Mouse (Mus musculus) kidney, adult 2 months (tissue): Measurements from ENCODE around the gene Akap8. TPM values are rescaled to one million over a fixed set of nuclear protein-coding genes. Genes with fewer than 3 reads are reported as not detected.
A peak's percentile ranks its signal among the peaks of the same experiment; 100 is the strongest.

ENCODE experiments used
- DNase-seq: peaks from one replicate; pipeline ENCODE4 v3.0.0; 2021
- H3K27ac ChIP-seq: fragments of 200-500 bp; 2 replicates; pipeline ENCODE4 v1.5.1; 2012; ENCODE audit warnings: low read depth, low read length, control low read depth, inconsistent platforms; ENCODE audit not compliant: insufficient read depth
- H3K27me3 ChIP-seq: fragments of 200-500 bp; replicated peaks from 2 replicates; pipeline ENCODE4 v1.6.1; 2012; ENCODE audit warnings: mild to moderate bottlenecking, moderate library complexity, low read length, inconsistent platforms; ENCODE audit not compliant: control insufficient read depth, insufficient read depth
- H3K36me3 ChIP-seq: fragments of 200-500 bp; 2 replicates; pipeline ENCODE4 v1.6.1; 2012; ENCODE audit warnings: mild to moderate bottlenecking, moderate library complexity, low read length, inconsistent platforms; ENCODE audit not compliant: control insufficient read depth, insufficient read depth
- H3K4me1 ChIP-seq: fragments of 200-500 bp; 2 replicates; pipeline ENCODE4 v1.6.1; 2011; ENCODE audit warnings: low read length; ENCODE audit not compliant: control insufficient read depth, insufficient read depth
- H3K4me3 ChIP-seq: fragments of 200-500 bp; 2 replicates; pipeline ENCODE4 v1.5.1; 2011; ENCODE audit warnings: mild to moderate bottlenecking, low read depth, low read length, control low read depth; ENCODE audit not compliant: insufficient read depth
- CTCF ChIP-seq: fragments of 200-500 bp; conservative IDR thresholded peaks from 2 replicates; pipeline ENCODE4 v1.5.1; 2011; ENCODE audit warnings: low read depth, mild to moderate bottlenecking, control low read depth, low read length, moderate library complexity, mixed read lengths; ENCODE audit not compliant: insufficient read depth, insufficient read length
- POLR2A ChIP-seq: fragments of 200-500 bp; IDR thresholded peaks from one replicate; pipeline ENCODE4 v1.6.1; 2011; ENCODE audit warnings: low read depth, low read length, control low read depth
- WGBS: fragments of 180-500 bp; shearing (Covaris S2); methylation state at CpG from one replicate; pipeline ENCODE4 v1.1.7; 2018; 5-methylcytosine and 5-hydroxymethylcytosine counted together
- polyA plus RNA-seq: library from polyadenylated mRNA; depleted of rRNA; stranded (reverse); fragments of >200 nt; gene quantifications from 2 replicates; pipeline ENCODE4 v1.2.3, GENCODE M21; 2012; rRNA removed

Akap8 gene
- 36.9 and 48.0 TPM in 2 replicates for polyA plus RNA-seq

- Histone ChIP-seq H3K4me1 (no peaks in the 10 kb centered on the region; the same call in 1 of the 2 replicates), H3K27me3 (no peaks in the 10 kb centered on the region), H3K4me3 (peak within 1 kb of the TSS; percentile 90), H3K36me3 (no peaks in the 10 kb centered on the region; the same call in 1 of the 2 replicates), H3K27ac (peak within 1 kb of the TSS; percentile 84)
- WGBS, result under 1% methylated on average over 83 of the region's 83 CpGs
- DNase-seq, result peak; percentile 100
- TF ChIP-seq CTCF (no peak), POLR2A (peak; percentile 86)
Measured at GRCm38 (mm10) chr17:32320597-32321389, at the start of gene Akap8. Gene Akap8, minus strand, starts transcription at chr17:32321238.

- Histone ChIP-seq H3K27ac (no peak overlapping the region), H3K27me3 (no peaks in the 10 kb centered on the region), H3K4me1 (peaks cover 2% of the 10 kb centered on the region; the same call in 1 of the 2 replicates), H3K36me3 (no peaks in the 10 kb centered on the region), H3K4me3 (peak overlapping the region; percentile 44)
- TF ChIP-seq POLR2A, result no peak
- no peak for TF ChIP-seq CTCF
- DNase-seq, result no peak
- WGBS, result 16% methylated on average over 14 of the region's 17 CpGs
Measured at GRCm38 (mm10) chr17:32368991-32369578, 48.0 kb upstream of the Akap8 start.

GRCm38 (mm10) chr17:32367706-32368105 lies 46.7 kb upstream of the Akap8 start:
- H3K4me1 ChIP-seq, result peaks cover 5% of the 10 kb centered on the region; the same call in 1 of the 2 replicates
- WGBS, result 91% methylated on average over 11 of the region's 11 CpGs
- no peak overlapping the region for H3K27ac ChIP-seq
- H3K4me3 ChIP-seq, result no peak overlapping the region
- DNase-seq, result no peak
- TF ChIP-seq POLR2A, result no peak
- no peak for TF ChIP-seq CTCF
- H3K36me3 ChIP-seq, result no peaks in the 10 kb centered on the region
- no peaks in the 10 kb centered on the region for H3K27me3 ChIP-seq

GRCm38 (mm10) chr17:32365296-32365695 lies 44.3 kb upstream of the Akap8 start:
- peaks cover 9% of the 10 kb centered on the region; the same call in 1 of the 2 replicates for H3K4me1 ChIP-seq
- no peak for TF ChIP-seq POLR2A
- TF ChIP-seq CTCF, result no peak
- H3K27me3 ChIP-seq, result no peaks in the 10 kb centered on the region
- DNase-seq, result no peak
- no peak overlapping the region for H3K4me3 ChIP-seq
- 59% methylated on average over 1 of the region's 1 CpGs for WGBS
- H3K36me3 ChIP-seq, result no peaks in the 10 kb centered on the region
- no peak overlapping the region for H3K27ac ChIP-seq

GRCm38 (mm10) chr17:32364850-32365249 lies 43.8 kb upstream of the Akap8 start:
- 0 out of 2 replicates have a peak overlapping the region, but pooled peaks have one; percentile 46 for H3K27ac ChIP-seq

GRCm38 (mm10) chr17:32364331-32364730 lies 43.3 kb upstream of the Akap8 start:
- Histone ChIP-seq H3K27me3 (no peaks in the 10 kb centered on the region), H3K36me3 (no peaks in the 10 kb centered on the region), H3K4me1 (peaks cover 9% of the 10 kb centered on the region; the same call in 1 of the 2 replicates), H3K4me3 (peak overlapping the region; percentile 77), H3K27ac (0 out of 2 replicates have a peak overlapping the region, but pooled peaks have one; percentile 46)
- peak; percentile 93 for DNase-seq
- WGBS, result under 1% methylated on average over 47 of the region's 47 CpGs
- TF ChIP-seq POLR2A, result no peak
- no peak for TF ChIP-seq CTCF

More at GRCm38 (mm10) chr17:32364850-32365249, 43.8 kb upstream of the Akap8 start:
- DNase-seq, result no peak
- no peaks in the 10 kb centered on the region for H3K27me3 ChIP-seq
- H3K4me1 ChIP-seq, result peaks cover 9% of the 10 kb centered on the region; the same call in 1 of the 2 replicates
- 38% methylated on average over 5 of the region's 5 CpGs for WGBS
- H3K4me3 ChIP-seq, result no peak overlapping the region
- TF ChIP-seq POLR2A (no peak), CTCF (no peak)
- no peaks in the 10 kb centered on the region for H3K36me3 ChIP-seq

GRCm38 (mm10) chr17:32363821-32364301 lies 42.8 kb upstream of the Akap8 start:
- Histone ChIP-seq H3K4me3 (peak overlapping the region; percentile 77), H3K27me3 (no peaks in the 10 kb centered on the region), H3K36me3 (no peaks in the 10 kb centered on the region; the same call in 1 of the 2 replicates), H3K4me1 (peaks cover 7% of the 10 kb centered on the region; the same call in 1 of the 2 replicates), H3K27ac (no peak overlapping the region)
- WGBS, result under 1% methylated on average over 42 of the region's 50 CpGs
- peak; percentile 33 for DNase-seq
- no peak for TF ChIP-seq POLR2A
- no peak for TF ChIP-seq CTCF
